Mouse (Mus musculus) lung, embryonic 14.5 days (tissue): ENCODE measurements at regions not wholly inside any gene's neighbourhood (a gene's known extent, or its start where the extent isn't known, plus 50 kb on each side); places are given as distances from the start of the nearest gene placed in this dataset.

Source experiments
- ATAC-seq: fragments of 200-750 bp; cut with Nextera tagmentation; 2 replicates; pipeline ENCODE4 v1.8.0; 2017; ENCODE audit warnings: mild to moderate bottlenecking, moderate TSS enrichment, moderate library complexity; ENCODE audit not compliant: insufficient read depth
- DNase-seq: peaks from one replicate; pipeline ENCODE4 v3.0.0-alpha.2; 2015
- H3K27ac ChIP-seq: fragments of 300-500 bp; sonication (generic); 2 replicates; pipeline ENCODE4 v1.5.1; 2014; ENCODE audit warnings: low read depth, mild to moderate bottlenecking, moderate library complexity
- H3K27me3 ChIP-seq: fragments of 300-500 bp; sonication (generic); 2 replicates; pipeline ENCODE4 v1.6.1; 2014; ENCODE audit warnings: low read length, control low read depth; ENCODE audit not compliant: insufficient read depth
- H3K36me3 ChIP-seq: fragments of 300-500 bp; sonication (generic); 2 replicates; pipeline ENCODE4 v1.6.1; 2014; ENCODE audit warnings: control low read depth; ENCODE audit not compliant: insufficient read depth
- H3K4me1 ChIP-seq: fragments of 300-500 bp; sonication (generic); 2 replicates; pipeline ENCODE4 v1.6.1; 2014; ENCODE audit warnings: antibody characterized with exemption, control low read depth; ENCODE audit not compliant: insufficient read depth
- H3K4me2 ChIP-seq: fragments of 300-500 bp; sonication (generic); 2 replicates; pipeline ENCODE4 v1.6.1; 2014; ENCODE audit warnings: mild to moderate bottlenecking
- H3K4me3 ChIP-seq: fragments of 300-500 bp; sonication (generic); 2 replicates; pipeline ENCODE4 v1.5.1; 2014; ENCODE audit warnings: low read depth, low read length
- H3K9ac ChIP-seq: fragments of 300-500 bp; sonication (generic); 2 replicates; pipeline ENCODE4 v1.6.1; 2014
- H3K9me3 ChIP-seq: fragments of 300-500 bp; sonication (generic); 2 replicates; pipeline ENCODE4 v1.6.1; 2016; ENCODE audit warnings: low read depth, low read length, control low read depth
- CTCF ChIP-seq: IDR thresholded peaks from 2 replicates; pipeline ENCODE4 v1.5.1; 2016; ENCODE audit warnings: antibody characterized with exemption, low read depth
- WGBS: fragments of 180-500 bp; shearing (Covaris S2); extraction: QIAGEN DNeasy Blood & Tissue Kit; methylation state at CpG from one replicate; pipeline ENCODE4 v1.1.7; 2014; 5-methylcytosine and 5-hydroxymethylcytosine counted together

- no peak overlapping the region for H3K4me3 ChIP-seq
- H3K9me3 ChIP-seq: no peaks in the 10 kb centered on the region
- no peaks in the 10 kb centered on the region for H3K36me3 ChIP-seq
- H3K4me2 ChIP-seq: no peak overlapping the region
- peak; percentile 49 for DNase-seq
- no peak overlapping the region for H3K27ac ChIP-seq
- peak; percentile 27 for TF ChIP-seq CTCF
- 53% methylated on average over 5 of the region's 5 CpGs for WGBS
- ATAC-seq: no peak
- no peak overlapping the region for H3K9ac ChIP-seq
- no peaks in the 10 kb centered on the region for H3K27me3 ChIP-seq
- no peaks in the 10 kb centered on the region for H3K4me1 ChIP-seq
Observed at GRCm38 (mm10) chrX:45340661-45341060, 250.0 kb downstream of the Prr32 start.
